Comparison of ENCODE assay signal across 20 mouse cellular contexts in genomic region chr2:82395426-82395825, GRCm38 (mm10).
DNase-seq lines count a peak whose midpoint lies in the region; TF ChIP-seq lines count a peak whose summit lies in the region.
"Had no signal": no experiment of that assay in that cellular context is flagged by ENCODE, and none has a peak within 500 bp of the region (broad histone marks: within the 10 kb centered on the region; RNA-seq: fewer than 3 reads in every experiment).

No protein-coding gene starts in this region.

- H3K9ac ChIP-seq in liver, adult 2 months (ENCODE audit: low read depth, low read length), result no peak overlapping the region
- H3K9ac ChIP-seq: embryonic facial prominence, embryonic 15.5 days; heart, embryonic 15.5 days; limb, embryonic 15.5 days; liver, postnatal 0 days; neural tube, embryonic 12.5 days had no signal

- H3K27ac ChIP-seq in liver, adult 2 months (replicated peaks; ENCODE audit: insufficient read depth, low read depth, low read length), result no peak overlapping the region
- H3K27ac ChIP-seq: embryonic facial prominence, embryonic 15.5 days; heart, embryonic 15.5 days; limb, embryonic 15.5 days; neural tube, embryonic 12.5 days; stomach, postnatal 0 days had no signal

- TF ChIP-seq CTCF in liver, adult 2 months (IDR thresholded peaks at IDR 0.05; ENCODE audit: low read depth, low read length), result no peak

- no peaks in the 10 kb centered on the region for H3K4me1 ChIP-seq in liver, adult 2 months (ENCODE audit: control insufficient read depth, insufficient read depth, low read length)
- H3K4me1 ChIP-seq: embryonic facial prominence, embryonic 15.5 days; heart, embryonic 15.5 days; limb, embryonic 15.5 days; neural tube, embryonic 12.5 days had no signal

- 21% methylated on average over 4 of the region's 4 CpGs for WGBS in liver, adult 2 months

- no peaks in the 10 kb centered on the region for H3K27me3 ChIP-seq in liver, adult 2 months (ENCODE audit: control insufficient read depth, insufficient read depth, low read length)
- H3K27me3 ChIP-seq: embryonic facial prominence, embryonic 15.5 days; heart, embryonic 15.5 days; limb, embryonic 15.5 days; neural tube, embryonic 12.5 days had no signal

- no peak overlapping the region for H3K4me3 ChIP-seq in liver, adult 2 months (ENCODE audit: insufficient read depth, low read depth, low read length)
- H3K4me3 ChIP-seq: embryonic facial prominence, embryonic 15.5 days; heart, embryonic 15.5 days; limb, embryonic 15.5 days; neural tube, embryonic 12.5 days had no signal

- no peaks in the 10 kb centered on the region for H3K36me3 ChIP-seq in liver, adult 2 months (ENCODE audit: control insufficient read depth, insufficient read depth, low read length)
- H3K36me3 ChIP-seq: embryonic facial prominence, embryonic 15.5 days; G1E; heart, embryonic 15.5 days; limb, embryonic 15.5 days; neural tube, embryonic 12.5 days had no signal

- TF ChIP-seq POLR2A in liver, adult 2 months (IDR thresholded peaks at IDR 0.05; ENCODE audit: extremely low read depth, insufficient read depth, low read length), result no peak

- no peaks in the 10 kb centered on the region for H3K79me2 ChIP-seq in liver, adult 2 months (ENCODE audit: control insufficient read depth, insufficient read depth, low read length)

- DNase-seq in cerebellum, adult 9-11 months, result peak; percentile 5
- DNase-seq in cerebellum, postnatal 4 days (ENCODE audit: low spot score in 2 of 2), result no peak
- DNase-seq in liver, adult 2 months (ENCODE audit: extremely low read depth, low read depth, low spot score), result peak; percentile 24
- no peak for DNase-seq in liver
- peak; percentile 13 for DNase-seq in kidney, adult 18-20 months
- DNase-seq in kidney, postnatal 10 days, result peak; percentile 21
- no peak for DNase-seq in gastrocnemius, postnatal 36 days
- DNase-seq in c-Kit-positive CD71-positive TER-119-positive erythroid progenitor cells, embryonic 14.5 days (ENCODE audit: low spot score), result no peak
- DNase-seq: adrenal gland, postnatal 36 days; cerebellum, adult 8-10 months; gastrocnemius, postnatal 25 days; layer of hippocampus, adult 9-11 months; liver, postnatal 0 days; lung, postnatal 10 days had no signal

- intact Hi-C loops in gastrocnemius, postnatal 36 days (cut with DNase I), result no loop called here

Comparison
In these comparisons a context has a peak if more than half of its experiments do, and no peak if none do; other contexts are left out.
1. DNase-seq: peak in cerebellum, adult 9-11 months (single experiment), liver, adult 2 months (single experiment), kidney, adult 18-20 months (single experiment) and kidney, postnatal 10 days (single experiment); none in cerebellum, postnatal 4 days (0 of 2), liver (single experiment), gastrocnemius, postnatal 36 days (0 of 2) and c-Kit-positive CD71-positive TER-119-positive erythroid progenitor cells, embryonic 14.5 days (single experiment).